ENCODE assay signal across 34 mouse cellular contexts in genomic region chr10:117606423-117606822, GRCm38 (mm10).
"Had no signal": no experiment of that assay in that cellular context is flagged by ENCODE, and none has a peak within 500 bp of the region (broad histone marks: within the 10 kb centered on the region; RNA-seq: fewer than 3 reads in every experiment).

No protein-coding gene starts in this region.

- DNase-seq: heart, postnatal 10 days; heart, postnatal 14 days; heart, postnatal 36 days; heart, postnatal 4 days; kidney, adult 11 months; kidney, adult 18-20 months; kidney, adult 2 months; kidney, adult 8-10 months; kidney, adult 9 months; kidney, postnatal 10 days; kidney, postnatal 14 days; kidney, postnatal 25 days; kidney, postnatal 36 days; kidney, postnatal 4 days; layer of hippocampus, adult 9-11 months; layer of hippocampus, postnatal 36 days had no signal

- H3K9me3 ChIP-seq: heart, embryonic 10.5 days; heart, embryonic 13.5 days; heart, embryonic 15.5 days; hindbrain, embryonic 10.5 days; hindbrain, embryonic 12.5 days; hindbrain, embryonic 13.5 days; hindbrain, embryonic 15.5 days; intestine, embryonic 15.5 days had no signal

- H3K27me3 ChIP-seq: heart, embryonic 12.5 days; heart, embryonic 13.5 days; heart, embryonic 15.5 days; hindbrain, embryonic 12.5 days; hindbrain, embryonic 13.5 days; hindbrain, embryonic 15.5 days; intestine, embryonic 15.5 days had no signal

- ATAC-seq: hindbrain, embryonic 16.5 days; hindbrain, postnatal 0 days; inflammation-experienced regulatory T-cells, adult 6 months; intestine, embryonic 15.5 days; intestine, embryonic 16.5 days; intestine, postnatal 0 days had no signal

- H3K9ac ChIP-seq: heart, embryonic 12.5 days; heart, embryonic 13.5 days; heart, embryonic 15.5 days; hindbrain, embryonic 12.5 days; hindbrain, embryonic 13.5 days; hindbrain, embryonic 14.5 days; hindbrain, embryonic 15.5 days; intestine, embryonic 15.5 days had no signal

- H3K4me1 ChIP-seq: heart, embryonic 12.5 days; heart, embryonic 13.5 days; heart, embryonic 15.5 days; hindbrain, embryonic 10.5 days; hindbrain, embryonic 12.5 days; hindbrain, embryonic 13.5 days; hindbrain, embryonic 15.5 days; intestine, embryonic 15.5 days had no signal

- H3K4me3 ChIP-seq: heart, embryonic 10.5 days; heart, embryonic 12.5 days; heart, embryonic 13.5 days; heart, embryonic 15.5 days; hindbrain, embryonic 10.5 days; hindbrain, embryonic 12.5 days; hindbrain, embryonic 13.5 days; hindbrain, embryonic 15.5 days; intestine, embryonic 15.5 days; layer of hippocampus, adult 2 months had no signal

- H3K36me3 ChIP-seq: heart, embryonic 10.5 days; heart, embryonic 12.5 days; heart, embryonic 13.5 days; heart, embryonic 15.5 days; hindbrain, embryonic 10.5 days; hindbrain, embryonic 12.5 days; hindbrain, embryonic 13.5 days; hindbrain, embryonic 15.5 days; intestine, embryonic 15.5 days had no signal

- H3K4me2 ChIP-seq: heart, embryonic 11.5 days; heart, embryonic 12.5 days; heart, embryonic 13.5 days; heart, embryonic 15.5 days; hindbrain, embryonic 12.5 days; hindbrain, embryonic 13.5 days; hindbrain, embryonic 14.5 days; hindbrain, embryonic 15.5 days; intestine, embryonic 15.5 days had no signal

- H3K27ac ChIP-seq: heart, embryonic 10.5 days; heart, embryonic 13.5 days; heart, embryonic 15.5 days; hindbrain, embryonic 10.5 days; hindbrain, embryonic 12.5 days; hindbrain, embryonic 13.5 days; hindbrain, embryonic 14.5 days; hindbrain, embryonic 15.5 days; hindbrain, postnatal 0 days; intestine, embryonic 15.5 days; kidney, postnatal 0 days; layer of hippocampus, adult 2 months had no signal
